Mouse (Mus musculus): ENCODE results near the gene Metrnl. TPM values are rescaled to one million over a fixed set of nuclear protein-coding genes. Genes with fewer than 3 reads are reported as not detected.

Metrnl gene
- polyA plus RNA-seq, 1 experiment from 2014 or later = 5.5 TPM

DNA sequence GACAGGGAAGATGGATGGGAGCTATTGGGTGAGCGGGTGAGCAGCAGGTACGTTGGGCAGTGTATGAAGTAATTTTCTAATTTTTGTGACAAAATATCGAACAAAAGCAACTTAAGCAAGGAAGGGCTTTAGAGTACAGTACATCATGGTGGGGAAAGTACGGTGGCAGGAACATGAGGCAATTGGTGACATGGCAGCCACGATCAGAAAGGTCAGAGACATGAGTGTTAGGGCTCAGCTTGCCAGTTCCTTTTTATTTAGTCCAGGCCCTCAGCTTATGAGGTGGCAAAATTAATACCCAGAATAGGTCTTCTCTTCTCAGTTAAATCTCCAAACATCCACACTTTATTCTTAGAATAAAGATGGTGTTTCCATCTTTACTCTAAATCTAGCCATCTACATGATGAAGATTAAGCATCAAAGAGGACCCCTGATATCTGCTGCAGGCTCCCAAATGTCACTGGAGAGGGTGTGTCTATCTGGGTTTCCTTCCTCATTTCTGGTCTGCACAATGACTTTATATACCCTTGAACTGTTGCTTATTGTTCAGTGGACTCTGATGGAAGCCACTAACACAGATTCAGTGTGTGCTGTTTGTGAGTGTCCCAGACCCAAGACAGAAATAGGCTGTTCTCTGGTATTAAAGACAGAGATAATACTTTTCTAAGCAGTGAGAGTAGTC, 46.8 kb downstream of the Metrnl start:
- WGBS = 83% methylated on average over 5 of the region's 5 CpGs
- Histone ChIP-seq H3K36me3 (ENCODE audit: control insufficient read depth, insufficient read depth, low read length) (no peaks in the 10 kb centered on the region), H3K4me1 (ENCODE audit: control insufficient read depth, insufficient read depth, low read length) (no peaks in the 10 kb centered on the region), H3K27ac (replicated peaks; ENCODE audit: low read depth, low read length) (no peak overlapping the region), H3K9ac (ENCODE audit: low read length) (no peak overlapping the region), H3K9me3 (ENCODE audit: control insufficient read depth, low read length) (no peaks in the 10 kb centered on the region), H3K4me2 (ENCODE audit: low read depth, severe bottlenecking) (no peak overlapping the region), H3K27me3 (ENCODE audit: control insufficient read depth, insufficient read depth, low read length) (no peaks in the 10 kb centered on the region), H3K4me3 (ENCODE audit: low read depth, low read length) (no peak overlapping the region)
- DNase-seq (ENCODE audit: low spot score) (no peak), ATAC-seq (ENCODE audit: insufficient number of reproducible peaks, low FRiP score, low TSS enrichment, low read depth) (no peak)

Other genes starting within 250 kb of the Metrnl start
- gene Tbcd, start 249.6 kb upstream of the Metrnl start, polyA plus RNA-seq (2014; fragmentation: Nextera tagmentation; extraction: Ambion mirVana) = 35.4 and 36.3 TPM in 2 replicates
- 1.5 and 1.9 TPM in 2 replicates for gene Zfp750, start 182.2 kb upstream of the Metrnl start, polyA plus RNA-seq (2014; fragmentation: Nextera tagmentation; extraction: Ambion mirVana)
- 6.8 and 8.4 TPM in 2 replicates for gene B3gntl1, start 28.4 kb upstream of the Metrnl start, polyA plus RNA-seq (2014; fragmentation: Nextera tagmentation; extraction: Ambion mirVana)
- gene Ptchd3, start 128.7 kb downstream of the Metrnl start, polyA plus RNA-seq (2014; fragmentation: Nextera tagmentation; extraction: Ambion mirVana) = not detected in 2 replicates